Mouse (Mus musculus) layer of hippocampus, adult 8-10 months (tissue): ENCODE measurements around the gene Stat5b. TPM values are rescaled to one million over a fixed set of nuclear protein-coding genes. Genes with fewer than 3 reads are reported as not detected.

Source experiments
- DNase-seq, 2 experiments: peaks; one replicate each; pipeline ENCODE4 v3.0.0; 2022; ENCODE audit warnings: low spot score in 2 of 2
- total RNA-seq, 4 experiments: library from RNA; stranded (reverse); gene quantifications; 2 replicates each; pipeline ENCODE4 v1.2.4; 2022

Gene Stat5b
- total RNA-seq = 10 to 100 TPM; 13.3 to 18.4 (median 15.6) TPM

DNA sequence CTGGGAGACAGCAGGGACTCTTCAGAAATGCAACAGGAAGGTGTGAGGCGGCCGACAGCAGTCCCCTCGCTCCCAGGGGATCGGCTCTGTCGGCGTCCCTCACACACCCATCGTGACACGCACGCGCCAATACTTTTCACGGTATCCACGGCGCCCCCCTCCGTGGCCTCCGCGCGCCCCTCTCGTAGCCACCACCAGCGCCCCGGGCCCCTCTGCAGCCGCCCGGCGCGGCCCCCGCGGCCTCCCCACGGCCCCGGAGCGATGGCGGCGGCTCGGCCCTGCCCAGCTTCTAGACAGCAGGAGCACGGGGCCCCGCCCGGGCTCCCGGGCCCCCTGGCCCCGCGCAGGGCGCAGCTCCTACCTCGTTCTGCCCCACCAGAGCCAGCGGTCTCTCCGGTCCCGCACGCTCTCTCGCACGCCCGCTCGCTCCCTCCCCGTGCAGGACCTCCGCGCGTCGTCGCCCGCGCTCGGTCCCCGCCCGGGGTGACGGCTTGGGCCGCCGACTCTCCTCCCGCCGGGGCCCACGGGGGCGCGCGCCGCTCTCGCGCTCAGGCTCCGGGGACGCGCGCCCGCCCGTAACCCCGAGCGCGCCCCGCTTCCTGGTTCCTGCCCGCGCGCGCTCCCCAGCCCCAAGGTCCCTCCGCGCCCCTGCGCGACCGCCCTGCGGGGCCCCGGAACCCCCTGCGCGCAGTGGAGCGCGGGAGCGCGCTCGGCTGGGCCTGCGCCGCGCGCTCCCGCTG lies at the start of gene Stat5b:
Gene Stat5b (minus strand): TSS at position 687 of the 740 bp plus-strand sequence.
- peak in 1 of 2 experiments; percentile 16 for DNase-seq

GRCm38 (mm10) chr11:100898441-100899199 lies 48.1 kb upstream of the Stat5b start:
- DNase-seq = no peak

DNA sequence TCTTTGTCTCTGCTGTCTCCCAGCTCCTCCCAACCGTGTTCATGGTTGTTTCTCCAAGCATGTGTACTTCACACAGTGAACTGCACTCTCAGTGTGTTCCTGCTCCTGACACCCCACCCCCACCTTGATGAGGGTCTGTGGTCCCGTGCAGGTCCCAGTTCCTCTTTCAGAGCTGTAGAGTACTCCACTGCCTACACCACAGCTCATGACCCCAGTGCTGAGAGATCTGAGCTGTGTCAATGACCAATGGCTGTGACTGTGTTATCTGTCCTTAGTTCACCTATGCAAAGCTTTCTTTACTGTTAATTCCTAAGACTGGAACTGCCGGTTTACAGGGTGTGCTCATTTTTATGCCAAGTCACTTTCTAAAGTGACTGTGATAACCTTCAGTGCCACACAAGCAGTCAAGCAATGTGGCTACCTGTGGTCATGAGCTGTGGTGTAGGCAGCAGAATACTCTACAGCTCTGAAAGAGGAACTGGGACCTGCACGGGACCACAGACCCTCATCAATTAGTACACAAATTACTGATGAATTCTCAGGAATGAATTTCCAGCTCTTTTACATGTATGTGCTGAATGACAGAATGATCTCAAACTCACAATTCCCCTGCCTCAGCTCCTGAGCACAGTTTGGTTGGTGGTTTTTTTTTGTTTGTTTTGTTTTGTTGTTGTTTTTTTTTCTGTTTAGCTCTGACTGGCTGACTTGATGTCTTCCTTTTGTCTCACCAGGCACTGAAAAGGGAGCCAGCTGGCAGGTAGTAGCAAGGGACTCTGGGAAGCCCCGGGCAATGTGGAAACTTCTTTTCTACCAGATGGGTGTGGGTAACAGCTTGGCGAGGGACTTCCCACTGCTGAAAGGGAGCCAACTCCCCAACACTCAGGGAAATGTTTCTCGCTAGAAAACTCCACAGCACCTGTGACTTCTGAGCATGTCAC lies 47.0 kb upstream of the Stat5b start:
- peak; percentile 54 to 67 for DNase-seq

DNA sequence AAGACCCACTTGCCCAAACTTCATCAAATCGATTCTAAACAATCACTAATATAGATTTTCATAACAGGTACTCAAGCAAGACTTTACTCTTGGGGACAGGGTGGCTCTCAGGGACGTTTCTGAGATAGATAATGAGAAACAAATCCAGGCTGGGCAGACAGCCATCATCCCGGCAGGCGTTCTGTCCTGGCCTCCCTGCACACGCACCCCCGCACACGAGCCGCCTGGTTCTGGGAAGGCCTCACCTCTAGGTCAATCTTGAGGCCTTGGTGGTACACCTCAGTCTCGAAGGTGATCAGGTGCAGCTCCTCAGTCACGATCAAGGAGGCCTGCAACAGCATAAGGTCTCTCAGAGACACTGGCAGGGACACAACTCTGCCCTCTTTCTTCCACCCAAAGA lies 45.6 kb upstream of the Stat5b start:
- no peak for DNase-seq

DNA sequence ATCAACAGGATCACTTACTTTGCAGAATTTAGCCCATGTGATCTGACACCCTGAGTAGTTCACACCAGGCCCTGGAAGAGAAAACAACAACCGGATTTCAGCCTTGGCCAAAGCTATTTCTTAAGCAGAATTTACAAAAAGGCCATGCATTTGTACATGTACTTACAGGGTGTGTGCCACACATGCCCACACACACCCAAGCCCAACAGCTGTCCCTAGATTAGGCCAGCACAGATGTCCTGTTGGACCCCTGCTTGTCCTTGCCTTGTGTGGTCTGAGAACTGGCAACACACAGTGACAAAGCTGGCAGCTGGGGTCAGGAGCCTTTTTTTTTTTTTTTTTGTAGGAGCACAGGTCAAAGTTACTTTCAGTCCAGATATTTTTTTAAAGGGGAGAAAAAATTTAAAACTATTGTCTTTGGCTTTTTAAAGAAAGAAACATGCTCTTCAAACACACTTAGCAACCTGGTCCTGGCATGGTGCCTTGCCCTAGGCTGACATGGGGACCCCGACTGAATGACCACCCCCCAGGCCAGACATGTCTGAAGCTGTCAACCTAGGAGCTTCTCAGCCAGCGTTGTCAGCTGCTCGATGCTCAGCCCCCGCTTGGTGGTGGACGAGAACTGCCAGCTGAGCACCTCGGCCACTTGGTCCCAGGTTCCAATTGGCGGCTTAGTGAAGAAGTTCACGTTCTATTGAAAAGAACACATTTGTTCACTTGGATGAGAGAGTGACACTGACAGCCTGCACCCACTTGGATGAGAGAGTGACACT lies 43.8 kb upstream of the Stat5b start:
- DNase-seq = no peak

- peak; percentile 82 to 90 for DNase-seq
Measured at GRCm38 (mm10) chr11:100893482-100893881, 43.0 kb upstream of the Stat5b start.

GRCm38 (mm10) chr11:100892435-100892834 lies 41.9 kb upstream of the Stat5b start:
- no peak for DNase-seq

- DNase-seq = no peak
Measured at GRCm38 (mm10) chr11:100891256-100892123, 41.0 kb upstream of the Stat5b start.

DNA sequence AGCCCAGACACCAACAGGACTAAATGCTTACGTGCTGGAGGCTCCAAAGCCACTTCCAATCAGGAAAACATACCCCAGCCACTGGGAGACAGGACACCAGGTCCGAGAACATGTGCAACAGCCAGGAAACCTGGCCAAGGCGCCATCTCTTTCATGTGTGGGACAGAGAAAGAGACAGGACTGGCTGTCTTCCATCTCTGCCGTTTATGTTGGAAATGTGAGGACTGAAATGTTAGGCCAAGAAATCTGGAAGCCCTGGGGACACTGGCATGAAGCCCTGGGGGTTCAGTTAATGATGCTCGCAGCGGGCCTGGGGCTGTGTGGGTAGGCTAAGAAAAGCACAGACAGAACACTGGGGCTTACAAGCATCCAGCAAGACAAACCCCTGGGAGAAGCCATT lies 40.0 kb upstream of the Stat5b start:
- DNase-seq = no peak

DNA sequence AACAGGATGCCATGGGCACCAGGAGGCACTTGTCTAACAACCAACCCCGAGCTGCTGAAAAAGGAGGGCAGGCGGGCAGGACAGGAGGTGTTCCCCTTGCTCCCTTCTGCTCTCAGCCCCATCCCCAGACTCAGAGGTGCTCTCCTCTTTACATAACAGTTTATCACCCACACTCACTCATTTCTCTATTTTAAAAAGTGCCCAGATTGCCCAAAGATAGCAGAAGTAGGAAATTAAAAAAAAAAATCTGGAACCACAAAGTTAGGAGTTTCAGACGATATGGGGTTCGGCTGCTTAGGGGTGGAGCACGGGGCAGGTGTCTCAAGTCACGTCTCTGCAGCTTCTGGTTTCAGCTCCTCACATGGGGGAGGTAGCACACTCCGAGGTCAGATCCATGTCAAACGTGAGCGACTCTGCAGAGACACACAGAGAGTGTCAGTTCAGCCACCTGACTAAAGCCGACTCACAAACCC lies 37.9 kb upstream of the Stat5b start:
- no peak for DNase-seq

GRCm38 (mm10) chr11:100887764-100888163 lies 37.2 kb upstream of the Stat5b start:
- DNase-seq = no peak

DNA sequence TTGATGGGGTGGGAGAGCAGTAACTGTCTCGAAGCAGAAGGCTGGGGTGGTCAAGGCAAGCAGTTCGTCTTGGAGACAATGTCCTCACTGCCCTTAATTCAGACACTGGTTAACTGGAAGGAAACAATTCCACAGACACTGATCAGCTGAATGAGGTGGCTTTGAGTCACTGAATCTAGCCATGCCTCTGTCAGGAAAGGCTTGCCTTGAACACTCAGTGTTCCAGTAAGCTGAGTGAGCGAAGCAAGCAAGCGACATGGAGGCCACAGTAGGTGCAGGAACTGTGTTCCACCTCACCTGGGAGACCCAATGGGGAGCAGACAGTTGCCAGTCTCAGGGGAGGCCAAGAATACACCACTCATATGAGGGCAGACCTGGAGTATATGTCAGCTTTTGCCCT lies 36.7 kb upstream of the Stat5b start:
- DNase-seq = no peak

- DNase-seq = no peak
Measured at GRCm38 (mm10) chr11:100886188-100886740, 35.7 kb upstream of the Stat5b start.

DNA sequence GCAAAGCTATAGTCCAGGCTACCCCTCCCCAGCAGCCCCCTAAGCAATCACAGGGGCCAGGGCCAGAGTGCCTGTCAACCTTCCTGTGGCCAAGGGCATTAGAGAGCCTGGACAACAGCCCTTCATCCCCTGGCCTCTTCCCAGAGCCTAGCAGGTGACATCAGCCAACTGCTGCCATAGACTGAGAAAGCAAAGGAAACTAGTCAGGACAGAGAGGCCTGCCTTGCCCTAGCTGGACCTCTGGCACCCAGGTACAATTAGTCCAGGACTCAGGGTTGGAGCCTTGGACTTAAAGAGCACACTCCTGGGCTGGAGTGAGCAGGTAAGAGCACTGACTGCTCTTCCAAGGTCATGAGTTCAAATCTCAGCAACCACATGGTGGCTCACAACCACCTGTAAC lies 34.9 kb upstream of the Stat5b start:
- DNase-seq = no peak

- no peak for DNase-seq
Measured at GRCm38 (mm10) chr11:100883640-100884039, 33.1 kb upstream of the Stat5b start.

DNA sequence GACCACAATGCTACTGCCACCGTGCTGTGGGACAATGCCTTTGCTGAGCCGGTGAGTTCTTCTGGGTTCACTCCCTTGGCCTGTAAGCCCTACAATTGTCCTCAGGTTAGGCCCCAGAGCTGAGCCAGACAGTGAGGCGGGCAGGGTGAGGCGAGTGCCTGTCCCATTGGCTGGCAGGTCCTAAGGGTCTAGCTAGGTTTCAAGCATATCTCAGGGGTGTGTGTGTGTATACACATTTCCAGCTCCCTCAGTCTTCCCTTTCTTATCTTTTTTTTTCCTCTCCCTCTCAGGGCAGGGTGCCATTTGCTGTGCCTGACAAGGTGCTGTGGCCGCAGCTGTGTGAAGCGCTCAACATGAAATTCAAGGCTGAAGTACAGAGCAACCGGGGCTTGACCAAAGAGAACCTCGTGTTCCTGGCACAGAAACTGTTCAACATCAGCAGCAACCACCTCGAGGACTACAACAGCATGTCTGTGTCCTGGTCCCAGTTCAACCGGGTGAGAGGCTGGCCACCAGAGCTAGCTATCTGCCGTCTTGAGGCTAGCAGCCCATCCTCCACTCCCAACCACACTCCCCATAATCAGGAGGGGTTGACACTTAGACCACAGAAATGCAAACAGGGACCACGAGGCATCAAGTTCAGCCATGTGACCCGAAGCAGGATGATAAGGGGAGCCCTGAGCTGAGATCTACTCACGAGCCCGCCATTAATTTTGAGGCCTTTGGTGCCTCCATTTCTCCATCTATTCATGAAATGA lies 29.0 kb upstream of the Stat5b start:
- no peak for DNase-seq

- DNase-seq = no peak
Measured at GRCm38 (mm10) chr11:100875761-100876160, 25.2 kb upstream of the Stat5b start.

- no peak for DNase-seq
Measured at GRCm38 (mm10) chr11:100870968-100871350, 20.4 kb upstream of the Stat5b start.
